Mouse (Mus musculus) lung, postnatal 25 days (tissue): Measurements from ENCODE around the gene Hmox2.
"Not testable (repeated sequence)": the region's sequence is repeated elsewhere in the genome, so short reads cannot be mapped to it uniquely, and the experiment has no call there.

Experiments used
- DNase-seq: peaks from one replicate; pipeline ENCODE4 v3.0.0; 2022; ENCODE audit warnings: low spot score

Hmox2 gene

DNA sequence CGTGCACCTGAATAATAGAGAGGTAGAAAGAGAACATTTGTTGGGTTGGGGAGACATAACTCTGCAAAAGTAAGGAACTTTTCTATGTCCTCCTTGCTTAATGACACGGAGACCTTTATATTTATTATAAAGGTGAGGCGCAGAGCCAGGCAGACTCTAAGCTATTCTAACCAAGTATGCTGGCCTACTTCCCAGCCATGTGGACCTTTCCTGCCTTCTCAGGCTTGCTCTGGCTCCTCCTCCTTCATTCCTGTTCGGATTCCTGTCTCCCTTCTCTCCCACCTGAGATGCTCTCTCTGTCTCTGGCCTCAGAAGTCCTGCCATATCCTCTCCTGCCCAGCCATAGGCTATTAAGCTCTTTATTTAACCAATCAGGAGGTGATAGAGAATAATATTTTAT, 895 bp upstream of the Hmox2 start:
- no peak for DNase-seq

DNA sequence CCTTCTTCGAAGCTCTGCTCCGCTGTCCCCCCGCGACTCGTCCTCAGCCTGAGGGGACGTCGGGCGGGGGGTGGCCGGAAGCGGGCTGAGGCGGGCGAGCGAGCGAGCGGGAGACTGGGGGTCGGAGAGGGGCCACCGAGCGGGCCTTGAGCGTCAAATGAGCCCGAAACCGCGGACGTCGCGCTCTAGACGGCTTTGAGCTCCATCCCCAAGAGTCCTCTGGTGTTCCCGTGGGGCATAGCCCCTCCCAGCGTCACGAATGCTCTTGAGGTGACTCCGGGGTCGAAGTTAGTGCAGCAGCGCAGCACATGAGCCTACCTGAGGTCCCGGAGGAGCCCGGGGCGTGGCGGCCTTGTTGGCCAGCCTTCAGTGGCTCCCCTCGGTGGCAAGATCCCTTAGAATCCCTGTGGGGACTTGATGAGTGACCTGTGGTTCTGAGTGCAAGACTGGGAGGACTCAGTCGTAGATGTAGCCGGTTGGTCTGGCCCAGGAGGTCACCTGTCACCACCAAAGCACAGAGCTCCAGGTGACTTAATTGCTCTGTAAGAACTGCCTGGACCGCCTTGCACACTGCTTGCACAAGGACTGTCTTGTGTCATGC, 467 bp downstream of the Hmox2 start:
- peak; percentile 36 for DNase-seq

DNA sequence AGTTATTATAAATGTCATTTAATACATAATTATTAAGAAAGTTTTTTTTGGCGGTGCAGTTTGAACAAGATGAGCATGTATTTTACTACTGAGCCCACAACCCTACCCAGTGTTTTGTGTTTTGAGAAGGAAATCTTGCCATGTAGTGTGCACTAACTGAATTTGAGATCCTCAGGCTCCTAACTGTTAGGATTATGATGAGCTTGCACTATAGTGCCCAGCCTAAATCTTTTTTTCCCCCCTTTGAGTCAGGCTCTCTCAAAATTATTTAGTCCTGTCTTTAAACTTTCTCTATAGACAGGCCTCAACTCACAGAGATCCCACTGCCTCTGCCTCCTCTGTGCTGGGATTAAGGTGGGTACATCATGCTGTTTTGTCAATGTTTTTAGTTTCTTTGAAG, 1.4 kb downstream of the Hmox2 start:
- no peak for DNase-seq

DNA sequence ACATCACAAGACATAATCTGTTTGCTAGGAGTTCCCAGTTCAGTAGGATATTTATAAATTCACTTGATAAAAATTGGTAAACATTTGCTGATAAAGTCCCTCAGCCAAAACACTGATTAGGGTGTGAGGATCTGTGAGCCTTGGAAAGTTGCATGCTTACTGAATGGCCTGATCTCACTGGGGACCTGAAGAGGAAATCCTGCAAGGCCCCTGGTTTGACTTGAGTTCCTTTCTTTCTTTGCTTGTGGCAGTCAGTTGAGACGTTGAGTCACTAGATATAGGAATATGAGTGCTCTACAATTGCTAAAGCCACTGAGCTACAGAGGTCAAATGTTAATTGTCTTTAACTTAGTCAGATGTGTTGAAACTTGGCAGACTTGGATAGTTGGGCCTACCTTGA, 1.8 kb downstream of the Hmox2 start:
- no peak for DNase-seq

DNA sequence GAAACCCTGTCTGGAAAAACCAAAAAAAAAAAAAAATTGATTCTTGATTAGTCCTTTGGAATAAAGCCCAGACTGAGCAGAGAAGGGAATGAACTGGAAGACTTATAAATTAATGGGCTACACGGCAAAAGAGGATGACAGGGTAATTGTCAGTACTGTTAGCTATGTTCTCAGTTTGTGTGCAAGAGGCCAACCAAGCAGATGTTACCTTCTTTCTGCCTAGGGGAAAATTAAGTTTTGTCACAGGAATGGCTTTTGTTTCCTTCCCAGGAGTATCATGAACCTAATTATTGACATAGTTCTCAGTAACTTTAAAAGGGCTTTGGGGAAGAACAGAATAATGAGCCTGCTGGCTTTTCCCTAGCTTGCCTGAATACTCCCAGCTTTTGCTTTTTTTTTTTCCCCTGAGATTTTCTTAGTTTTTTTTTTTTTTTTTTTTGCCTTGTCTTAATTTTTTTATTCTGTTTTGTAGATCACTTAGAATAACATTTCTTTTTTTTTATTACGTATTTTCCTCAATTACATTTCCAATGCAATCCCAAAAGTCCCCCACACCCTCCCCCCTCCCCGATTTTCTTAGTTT, 4.7 kb downstream of the Hmox2 start:
- no peak for DNase-seq

DNA sequence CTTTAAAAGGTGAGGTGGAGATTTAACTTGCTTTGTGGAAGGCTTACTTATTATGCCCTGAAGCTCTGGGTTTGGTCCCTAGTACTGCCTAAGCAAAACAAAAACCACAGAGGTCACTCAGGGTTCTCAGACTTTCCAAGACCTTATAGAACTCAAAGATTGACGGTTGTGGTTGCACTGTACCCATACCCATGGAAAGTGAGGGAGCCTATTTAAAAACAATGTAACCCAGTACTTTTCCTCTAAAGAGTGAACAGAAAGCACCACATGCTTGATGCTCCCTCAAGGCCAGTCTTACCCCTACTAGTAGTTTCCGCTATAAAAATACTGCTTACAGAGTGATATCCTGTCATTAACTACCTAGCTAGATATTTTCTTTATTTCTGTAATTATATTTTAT, 10.1 kb downstream of the Hmox2 start:
- no peak for DNase-seq

DNA sequence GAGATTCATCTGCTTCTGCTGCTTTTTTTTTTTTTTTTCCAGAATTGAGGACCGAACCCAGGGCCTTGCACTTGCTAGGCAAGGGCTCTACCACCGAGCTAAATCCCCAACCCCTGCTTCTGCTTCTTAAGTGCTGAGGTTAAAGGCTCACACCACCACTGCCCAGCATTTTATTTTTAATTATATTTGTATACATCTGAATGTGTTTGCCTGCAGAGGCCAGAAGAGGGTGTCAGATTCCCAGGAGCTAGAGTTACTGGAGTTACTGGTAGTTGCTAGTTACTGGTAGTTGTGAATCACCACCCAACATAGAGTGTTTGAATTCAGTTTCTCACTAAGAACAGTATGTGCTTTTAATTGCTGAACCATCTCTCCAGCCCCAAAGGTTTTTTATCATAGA, 13.8 kb downstream of the Hmox2 start:
- no peak for DNase-seq

DNA sequence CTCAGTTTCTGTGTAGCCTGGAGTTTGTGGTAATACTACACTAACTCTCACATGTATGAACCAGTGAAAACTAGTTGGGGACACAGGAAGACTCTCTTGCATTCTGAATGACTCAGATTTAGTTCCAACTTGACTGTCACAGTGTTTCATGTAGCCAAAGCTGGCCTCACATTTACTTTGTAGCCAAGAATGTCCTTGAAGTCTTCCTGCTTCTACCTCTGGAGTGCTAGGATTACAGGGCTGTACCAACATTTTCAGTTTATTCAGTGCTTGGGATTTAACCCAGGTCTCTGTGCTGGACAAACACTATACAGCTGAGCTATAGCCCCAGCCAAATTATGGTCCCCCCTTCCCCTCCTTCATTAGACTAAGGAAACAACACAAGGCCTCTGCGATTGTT, 16.0 kb downstream of the Hmox2 start:
- no peak for DNase-seq

DNA sequence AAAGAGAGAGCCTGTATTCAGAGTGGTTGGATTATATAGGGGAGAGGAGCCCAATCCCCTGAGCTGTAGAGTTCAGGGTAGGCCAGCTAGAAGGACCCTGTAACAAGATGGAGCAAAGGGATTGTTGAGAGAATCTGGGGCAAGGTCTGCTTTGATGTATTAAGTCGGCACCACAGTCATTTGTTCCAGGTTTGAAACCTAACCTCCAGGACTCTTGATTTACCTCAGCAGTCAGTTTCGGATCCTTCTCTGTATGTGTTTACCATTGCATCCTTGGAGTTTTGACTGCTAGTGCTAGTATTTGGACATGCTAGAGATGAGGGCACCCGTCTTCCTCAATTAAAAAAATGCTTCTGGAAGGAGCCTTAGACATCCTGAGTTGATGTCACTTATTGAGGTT, 26.0 kb downstream of the Hmox2 start:
- DNase-seq: no peak

DNA sequence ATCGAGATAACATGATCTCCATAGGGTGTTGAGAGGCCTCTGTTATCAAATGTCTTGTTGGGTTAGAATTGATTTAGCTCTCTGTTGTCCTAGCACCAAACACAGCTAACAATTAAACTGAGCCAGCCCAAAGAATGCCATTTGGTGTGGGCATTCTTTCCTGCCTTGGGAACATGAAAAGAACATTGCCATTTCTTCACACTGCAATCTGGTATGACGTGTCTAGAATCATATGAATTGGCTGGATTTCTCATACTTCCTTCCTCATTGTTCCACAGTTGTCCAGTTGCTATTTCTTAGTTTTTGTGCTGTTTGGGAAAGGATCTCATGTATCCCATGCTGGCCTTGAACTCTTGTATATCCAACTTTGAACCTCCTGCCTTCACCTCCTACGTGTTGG, 27.9 kb downstream of the Hmox2 start:
- DNase-seq: no peak

DNA sequence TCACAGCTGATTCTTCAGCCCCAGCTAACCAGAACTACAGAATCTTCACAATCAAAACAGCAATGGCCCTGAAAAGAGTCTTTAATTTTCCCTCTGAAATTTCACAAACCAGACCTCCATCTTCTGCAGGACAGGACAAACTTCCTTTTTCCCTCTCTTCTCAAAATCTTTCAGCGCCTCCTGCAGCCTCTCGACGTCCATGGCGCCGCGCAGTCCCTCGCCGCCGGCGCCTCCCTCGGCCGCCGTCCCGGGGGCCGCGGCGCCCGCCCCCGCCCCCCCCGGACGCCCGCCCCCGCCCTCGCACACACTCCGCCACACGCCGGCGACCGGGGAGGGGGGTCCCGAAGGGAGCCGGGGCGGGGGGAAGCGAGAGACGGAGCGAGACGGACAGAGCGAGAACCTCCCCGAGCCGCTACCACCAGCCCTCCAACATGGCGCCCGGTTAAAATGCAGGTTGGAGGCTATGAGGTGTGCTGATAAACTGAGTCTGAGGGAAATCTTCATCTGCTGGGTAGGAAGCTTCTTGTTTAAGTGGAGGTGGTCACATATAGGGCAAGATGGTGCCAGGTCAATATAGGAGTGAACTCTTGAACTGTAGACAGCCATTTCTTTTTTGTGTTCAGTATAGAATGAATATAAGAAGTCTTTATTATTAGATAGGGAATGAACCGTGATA, 30.6 kb downstream of the Hmox2 start:
- DNase-seq: not testable (repeated sequence)

DNA sequence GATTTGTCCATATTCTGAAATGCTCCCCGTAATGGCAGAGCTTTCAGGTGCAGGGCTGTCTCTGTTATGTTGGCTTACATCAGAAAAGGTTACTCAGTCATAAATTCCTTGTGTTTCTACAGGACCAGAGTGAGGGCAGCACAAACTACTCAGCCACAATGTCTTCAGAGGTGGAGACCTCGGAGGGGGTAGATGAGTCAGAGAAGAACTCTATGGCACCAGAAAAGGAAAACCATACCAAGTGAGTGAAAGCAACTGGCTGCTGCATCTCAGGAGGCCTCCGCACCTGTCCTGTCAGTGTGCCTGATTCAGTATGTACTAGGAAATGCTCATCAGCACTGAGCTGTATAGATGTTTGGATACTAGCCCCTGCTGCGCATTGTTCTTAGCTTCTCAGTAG, 36.3 kb downstream of the Hmox2 start:
- DNase-seq: no peak

DNA sequence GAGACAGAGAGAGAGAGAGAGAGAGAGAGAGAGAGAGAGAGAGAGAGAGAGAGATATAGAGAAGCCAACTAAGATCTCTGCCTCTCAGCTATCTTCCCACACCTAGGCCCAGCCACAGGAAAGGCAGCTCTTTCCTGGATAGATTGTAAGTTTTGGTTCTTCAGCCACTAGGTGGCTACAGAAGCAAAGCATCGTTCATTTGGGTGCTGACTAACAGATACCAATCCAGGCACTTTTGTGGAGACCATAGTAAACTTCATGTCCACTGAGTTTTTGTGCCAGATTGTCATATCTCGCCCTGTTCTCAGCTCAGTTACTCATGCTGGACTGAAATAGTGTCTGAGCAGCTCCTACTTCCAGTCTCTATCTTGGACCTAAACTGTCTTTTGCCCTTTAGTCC, 37.1 kb downstream of the Hmox2 start:
- DNase-seq: peak; percentile 69

DNA sequence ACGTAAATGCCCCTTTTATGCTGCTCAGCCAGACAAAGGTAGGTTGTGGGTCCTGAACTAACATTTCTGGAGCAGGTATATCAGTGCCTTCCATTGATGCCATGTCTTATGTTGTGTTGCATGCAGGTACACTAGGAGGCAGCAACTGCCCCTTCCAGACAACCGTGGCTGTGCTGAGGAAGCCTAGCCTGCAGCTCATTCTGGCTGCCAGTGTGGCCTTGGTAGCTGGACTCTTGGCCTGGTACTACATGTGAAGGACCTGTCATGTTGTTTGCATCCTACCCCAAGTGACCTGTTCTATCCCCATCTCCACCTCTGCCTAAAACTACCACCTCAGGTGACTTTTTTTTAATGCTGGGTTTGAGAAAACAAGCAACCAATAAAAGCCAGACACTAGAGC, 39.7 kb downstream of the Hmox2 start:
- no peak for DNase-seq

DNA sequence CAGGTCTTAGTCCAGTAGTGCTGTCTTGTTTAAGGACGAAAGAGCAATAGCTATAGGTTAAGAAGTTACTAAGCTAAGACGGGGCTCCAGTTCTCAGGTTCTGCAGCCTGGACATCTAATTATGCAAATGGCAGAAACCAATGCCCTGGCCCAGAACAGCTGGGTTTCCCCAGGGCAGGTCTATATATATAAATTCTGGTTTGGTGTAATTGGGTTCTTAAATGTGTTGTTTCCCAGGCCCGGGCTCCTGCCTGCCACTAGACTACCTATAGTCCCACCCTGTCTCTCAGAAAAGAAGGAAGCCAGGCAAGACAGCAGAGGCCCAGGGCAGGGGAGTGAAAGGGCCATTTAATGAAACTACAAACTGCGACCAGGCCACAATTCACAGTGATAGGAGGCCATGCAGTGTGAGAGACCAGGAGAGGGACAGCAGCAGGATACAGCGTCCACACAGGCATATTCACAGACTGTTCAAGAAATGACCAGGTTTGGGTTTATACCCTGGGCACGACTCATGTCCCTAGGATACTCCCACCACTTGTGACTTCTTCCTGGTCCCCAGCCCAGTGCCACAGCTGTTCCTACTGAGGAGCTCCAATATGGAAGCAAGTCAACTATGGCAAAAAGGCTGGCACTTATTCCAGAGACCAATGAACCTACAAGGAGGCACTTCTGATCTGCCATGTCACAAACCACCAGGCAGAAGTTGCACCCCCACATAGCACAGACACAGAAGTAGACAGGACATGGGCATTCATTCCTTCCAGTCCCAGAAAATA, 41.0 kb downstream of the Hmox2 start:
- DNase-seq: no peak

DNA sequence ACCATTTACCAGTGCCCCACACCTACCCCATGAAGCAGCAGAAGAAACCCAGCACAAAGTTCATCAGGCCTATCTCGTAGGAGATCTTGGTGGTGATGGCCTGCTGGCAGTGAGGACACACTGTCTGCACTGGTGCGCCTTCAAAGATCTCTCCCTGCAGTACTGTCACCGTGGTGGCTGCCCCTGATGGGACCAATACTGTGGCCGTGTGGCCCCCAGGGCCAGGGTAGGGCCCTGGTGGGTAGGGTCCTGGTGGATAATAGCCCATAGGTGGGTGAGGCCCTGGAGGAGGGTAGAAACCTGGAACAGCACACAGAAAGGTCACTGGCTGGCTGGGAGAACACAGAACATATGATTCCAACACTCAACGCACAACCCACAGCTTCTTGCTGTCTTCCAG, 42.6 kb downstream of the Hmox2 start:
- DNase-seq: no peak

DNA sequence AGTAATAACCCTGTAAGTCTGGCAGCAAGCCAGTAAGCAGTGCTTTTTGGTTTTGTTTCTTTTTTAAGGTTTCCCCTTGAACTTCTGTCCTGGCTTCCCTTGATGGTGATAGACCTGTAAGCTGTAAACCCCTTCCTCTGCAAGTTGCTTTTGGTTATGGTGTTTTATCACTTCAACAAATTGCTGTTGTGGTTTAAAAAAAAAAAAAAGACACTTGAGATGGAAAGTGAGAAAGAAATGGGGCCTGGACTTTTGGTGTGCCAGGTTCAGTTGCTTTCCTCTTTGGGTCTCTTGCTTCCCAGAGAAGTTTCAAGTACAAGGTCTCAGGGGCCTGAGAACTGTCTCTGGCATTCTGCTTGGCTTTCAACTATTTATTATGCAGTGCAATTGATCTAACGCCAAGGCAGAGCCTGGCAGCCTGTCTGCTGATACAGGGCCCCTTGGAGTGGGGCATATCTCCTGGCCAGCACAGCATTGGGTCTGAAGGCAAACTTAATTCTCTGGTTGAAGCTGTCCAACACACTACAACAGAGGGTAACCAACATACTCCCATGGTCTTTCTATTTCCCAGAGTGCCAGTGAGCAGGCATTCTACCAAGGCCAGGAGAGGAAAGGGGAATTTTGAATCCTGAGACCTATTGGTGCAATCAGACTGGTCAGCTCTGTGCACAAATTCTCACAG, 47.3 kb downstream of the Hmox2 start:
- no peak for DNase-seq

DNA sequence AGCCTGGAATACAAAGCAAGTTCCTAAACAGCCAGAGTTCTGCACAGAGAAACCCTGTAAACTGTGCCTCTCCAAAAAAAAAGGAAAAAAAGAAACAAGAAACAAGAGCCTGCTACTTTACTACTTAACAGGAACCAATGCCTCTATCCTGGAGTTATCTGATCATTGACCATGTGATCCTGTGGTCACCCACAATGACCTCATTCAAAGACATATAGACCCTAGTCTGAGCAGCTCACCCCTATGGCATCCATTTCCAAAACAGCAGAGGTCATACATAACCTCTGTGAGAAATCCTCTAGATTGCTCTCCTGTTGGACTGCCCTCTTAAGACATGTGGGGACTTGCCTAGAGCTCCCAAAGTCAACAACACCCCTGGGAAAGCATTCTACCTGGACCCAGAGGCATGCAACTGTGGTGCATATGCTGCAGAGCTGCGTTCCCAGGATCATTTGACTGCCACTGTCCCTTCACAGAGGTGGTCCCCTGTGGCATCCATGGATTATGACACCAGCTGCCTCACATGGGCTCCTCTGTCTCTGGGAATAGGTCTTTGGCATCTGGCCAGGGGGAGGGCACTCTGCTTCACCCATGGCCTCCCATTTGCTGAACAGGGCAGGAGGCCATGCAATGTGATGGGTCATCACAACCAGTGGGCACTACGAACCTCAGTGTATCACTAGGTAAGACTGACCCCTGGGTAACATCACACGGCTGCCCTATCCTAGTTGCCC, 51.2 kb downstream of the Hmox2 start:
- DNase-seq: no peak

DNA sequence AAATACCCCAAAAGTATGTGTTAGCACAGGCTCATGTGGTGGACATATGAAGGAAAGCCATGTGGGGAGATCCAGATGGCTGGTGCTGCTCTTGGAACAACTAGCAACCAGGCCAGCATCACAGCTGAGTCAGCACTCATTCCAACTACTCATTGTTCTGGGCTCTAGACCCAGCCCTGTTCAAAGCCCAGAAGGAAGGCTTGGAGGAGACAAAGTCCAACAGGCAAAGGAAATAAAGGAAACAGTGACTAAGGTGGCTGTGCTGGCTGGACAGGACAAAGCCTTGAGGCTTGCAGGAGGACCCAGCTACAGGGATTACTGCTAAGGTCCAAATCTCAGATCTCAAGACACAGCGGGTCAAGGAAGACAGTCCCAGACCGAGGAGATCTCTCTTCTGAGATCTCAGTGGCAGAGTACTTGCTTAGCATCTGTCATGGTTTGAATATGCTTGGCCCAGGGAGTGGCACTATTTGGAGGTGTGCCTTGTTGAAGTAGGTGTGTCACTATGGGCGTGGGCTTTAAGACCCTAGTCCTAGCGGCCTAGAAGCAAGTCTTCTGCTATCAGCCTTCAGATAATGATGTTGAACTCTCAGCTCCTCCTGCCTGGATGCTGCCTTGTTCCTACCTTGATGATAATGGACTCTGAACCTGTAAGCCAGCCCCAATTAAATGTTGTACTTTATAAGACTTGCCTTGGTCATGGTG, 51.9 kb downstream of the Hmox2 start:
- no peak for DNase-seq

DNA sequence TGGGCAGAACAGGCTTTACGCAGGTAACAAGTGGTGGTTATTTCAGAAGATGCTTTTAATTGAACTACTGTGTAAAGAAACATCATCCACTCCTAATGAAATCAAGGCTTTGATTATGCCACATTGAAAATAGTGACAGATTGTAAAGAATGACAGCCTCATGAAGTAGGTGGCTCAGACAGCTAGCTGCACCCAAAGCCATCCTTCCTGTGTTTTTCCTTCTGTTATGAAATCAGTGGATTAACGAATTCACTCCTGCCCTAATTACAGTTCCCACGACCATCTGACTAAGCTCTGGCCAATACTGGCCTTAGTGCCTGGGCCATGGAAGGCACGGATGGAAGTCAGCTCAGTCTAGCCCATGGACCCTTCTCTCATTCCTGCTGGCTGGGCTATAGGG, 52.8 kb downstream of the Hmox2 start:
- DNase-seq: no peak

DNA sequence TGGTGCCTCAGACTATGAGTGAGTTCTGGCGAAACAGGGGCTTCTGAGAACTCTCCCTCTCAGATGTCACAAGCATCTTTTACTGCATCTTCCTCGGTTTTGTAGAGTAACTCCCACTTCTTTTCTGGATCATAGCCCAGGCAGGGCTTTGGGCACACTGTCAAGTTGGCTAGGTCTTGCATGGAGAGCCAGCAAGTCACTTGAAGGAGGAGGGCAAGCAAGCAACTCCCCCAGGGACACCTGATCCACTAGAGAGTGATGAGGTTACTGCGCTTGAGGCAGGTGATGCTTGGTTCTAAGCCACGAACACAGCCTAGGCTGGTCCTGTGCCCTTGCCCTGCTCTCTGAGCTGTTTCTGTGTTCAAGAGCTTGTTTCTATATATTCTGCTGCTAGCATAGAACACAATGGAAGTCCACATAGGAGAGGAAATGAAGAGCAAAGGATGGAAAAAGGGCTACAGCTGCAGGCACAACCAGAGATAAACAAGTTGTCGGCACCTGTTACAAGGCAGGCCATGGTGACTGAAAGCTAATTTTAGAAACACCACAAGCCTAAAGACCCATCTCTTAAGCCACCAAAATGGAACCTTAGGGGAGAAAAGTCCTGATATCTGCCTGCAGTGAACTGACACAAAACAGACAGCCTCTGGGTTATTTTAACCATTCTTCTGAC, 55.5 kb downstream of the Hmox2 start:
- peak; percentile 62 for DNase-seq
